ENCODE assay signal across 32 mouse cellular contexts in the genomic region with DNA sequence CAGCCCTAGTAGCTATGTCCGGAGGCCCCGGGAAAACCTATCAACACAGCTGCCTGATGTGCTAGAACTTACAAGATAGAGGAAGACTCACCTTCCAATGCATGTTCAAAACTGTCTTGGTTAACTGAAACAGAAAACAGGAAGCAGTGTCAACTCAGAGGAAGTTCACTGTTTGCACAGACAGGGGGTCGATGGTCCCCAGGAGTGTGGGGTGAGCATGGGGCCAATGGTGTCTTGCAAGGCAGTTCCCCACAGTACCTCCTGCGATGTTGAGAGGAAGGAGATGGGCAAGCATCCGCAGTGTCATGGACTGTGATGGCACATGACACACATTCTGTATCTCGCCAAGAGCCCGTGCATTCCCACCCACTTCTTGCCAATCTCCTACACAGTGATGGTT. TPM values are rescaled to one million over a fixed set of nuclear protein-coding genes. Genes with fewer than 3 reads are reported as not detected.
DNase-seq lines count a peak whose midpoint lies in the region; ATAC-seq lines count a peak whose summit lies in the region.
"Had no signal": no experiment of that assay in that cellular context is flagged by ENCODE, and none has a peak within 500 bp of the region (broad histone marks: within the 10 kb centered on the region; RNA-seq: fewer than 3 reads in every experiment).

No protein-coding gene starts in this region.

- no peaks in the 10 kb centered on the region for H3K36me3 ChIP-seq in kidney, embryonic 16.5 days (ENCODE audit: insufficient read depth, low read length)
- H3K36me3 ChIP-seq: forebrain, embryonic 10.5 days; G1E; heart, embryonic 12.5 days; heart, embryonic 15.5 days had no signal

- H3K9ac ChIP-seq in kidney, embryonic 16.5 days (replicated peaks; ENCODE audit: low read length) = no peak overlapping the region
- H3K9ac ChIP-seq: forebrain, embryonic 13.5 days; heart, embryonic 12.5 days; heart, embryonic 15.5 days; hindbrain, embryonic 14.5 days had no signal

- 82% methylated on average over 7 of the region's 7 CpGs for WGBS in kidney, embryonic 16.5 days

- no peak overlapping the region for H3K4me2 ChIP-seq in kidney, embryonic 16.5 days (replicated peaks; ENCODE audit: low read depth, low read length)
- H3K4me2 ChIP-seq: forebrain, embryonic 13.5 days; heart, embryonic 12.5 days; heart, embryonic 15.5 days; hindbrain, embryonic 14.5 days had no signal

- no peaks in the 10 kb centered on the region for H3K9me3 ChIP-seq in kidney, embryonic 16.5 days (ENCODE audit: low read length)
- H3K9me3 ChIP-seq: forebrain, embryonic 10.5 days; forebrain, embryonic 13.5 days; G1E; heart, embryonic 12.5 days; heart, embryonic 15.5 days had no signal

- peaks cover 11% of the 10 kb centered on the region for H3K27me3 ChIP-seq in kidney, embryonic 16.5 days (ENCODE audit: insufficient read depth, low read length)

- ATAC-seq in common myeloid progenitor, adult 5-6 weeks (replicated peaks; ENCODE audit: low read depth, poor library complexity, severe bottlenecking) = peak; percentile 39; the same call in 1 of the 2 replicates
- ATAC-seq in megakaryocyte progenitor cell, adult 5-6 weeks (replicated peaks; ENCODE audit: poor library complexity) = peak; percentile 51; the same call in 1 of the 2 replicates
- no peak for ATAC-seq in kidney, embryonic 16.5 days (ENCODE audit: low FRiP score, low TSS enrichment)
- ATAC-seq: forebrain, embryonic 16.5 days; Patski had no signal

- DNase-seq in right cerebral cortex, postnatal 14 days = peak; percentile 4
- no peak for DNase-seq in right cerebral cortex, adult 18-20 months
- peak; percentile 58 for DNase-seq in A20 (ENCODE audit: low read depth, low spot score)
- DNase-seq in ovary, adult 18-20 months (ENCODE audit: low spot score) = no peak
- no peak for DNase-seq in embryo, embryonic 11 days
- DNase-seq: heart, adult 11 months had no signal

- H3K27ac ChIP-seq in kidney, embryonic 16.5 days (ENCODE audit: low read length) = no peak overlapping the region
- H3K27ac ChIP-seq: forebrain, embryonic 10.5 days; forebrain, embryonic 13.5 days; heart, embryonic 15.5 days; hindbrain, embryonic 14.5 days; hindbrain, postnatal 0 days had no signal

- peaks cover 7% of the 10 kb centered on the region for H3K4me1 ChIP-seq in kidney, embryonic 16.5 days (ENCODE audit: insufficient read depth, low read length)
- H3K4me1 ChIP-seq: heart, embryonic 12.5 days; heart, embryonic 15.5 days had no signal

- H3K4me3 ChIP-seq in kidney, embryonic 16.5 days (ENCODE audit: low read length) = no peak overlapping the region
- H3K4me3 ChIP-seq: forebrain, embryonic 10.5 days; forebrain, embryonic 13.5 days; heart, embryonic 12.5 days; heart, embryonic 15.5 days had no signal

RNA-seq across cellular contexts. Expression of gene Gm6588, which starts 22.6 kb away (rescaled TPM):
- not detected in 2 replicates for total RNA-seq in common myeloid progenitor, adult 5-6 weeks (2017)
- not detected in 2 replicates for total RNA-seq in megakaryocyte progenitor cell, adult 5-6 weeks (2015)
- total RNA-seq in megakaryocyte progenitor cell, adult 5-6 weeks (2017) = not detected in 2 replicates
- not detected in 2 replicates for polyA plus RNA-seq in kidney, embryonic 16.5 days (2015; fragmentation: Nextera tagmentation; extraction: Ambion mirVana)
- total RNA-seq: adrenal gland, adult 18-20 months; adrenal gland, postnatal 10 days; adrenal gland, postnatal 36 days; CH12.LX; gastrocnemius, adult 18-20 months; gastrocnemius, postnatal 10 days; gastrocnemius, postnatal 36 days; heart, adult 8-10 months; heart, postnatal 10 days; heart, postnatal 36 days; hindbrain, postnatal 0 days had no signal
- polyA plus RNA-seq: cerebellum, adult 2 months; cortical plate, adult 2 months; embryonic facial prominence, embryonic 11.5 days; embryonic facial prominence, embryonic 14.5 days; G1E; heart, embryonic 12.5 days; heart, embryonic 15.5 days; Patski had no signal

RNA-seq across cellular contexts. Expression of gene Asphd2, which starts 32.0 kb away (rescaled TPM):
- total RNA-seq in common myeloid progenitor, adult 5-6 weeks (2017) = 0.05 TPM in 1 of 2 replicates, not detected in the other
- total RNA-seq in megakaryocyte progenitor cell, adult 5-6 weeks (2015) = not detected in 2 replicates
- not detected in 2 replicates for total RNA-seq in megakaryocyte progenitor cell, adult 5-6 weeks (2017)
- polyA plus RNA-seq in kidney, embryonic 16.5 days (2015; fragmentation: Nextera tagmentation; extraction: Ambion mirVana) = 3.8 and 4.9 TPM in 2 replicates
- total RNA-seq: CH12.LX had no signal
- polyA plus RNA-seq: G1E had no signal

Comparison
In these comparisons a context has a peak if more than half of its experiments do, and no peak if none do; other contexts are left out.
1. DNase-seq: peak in right cerebral cortex, postnatal 14 days (single experiment) and A20 (single experiment); none in right cerebral cortex, adult 18-20 months (single experiment), ovary, adult 18-20 months (single experiment) and embryo, embryonic 11 days (single experiment).